Mouse (Mus musculus) fat pad, adult 2 months (tissue): ENCODE results near the gene Espn.

Experiments
- DNase-seq: peaks from one replicate; pipeline ENCODE4 v3.0.0-alpha.2; 2011; ENCODE audit warnings: low read depth, low spot score; ENCODE audit errors: extremely low read depth

Espn gene

DNA sequence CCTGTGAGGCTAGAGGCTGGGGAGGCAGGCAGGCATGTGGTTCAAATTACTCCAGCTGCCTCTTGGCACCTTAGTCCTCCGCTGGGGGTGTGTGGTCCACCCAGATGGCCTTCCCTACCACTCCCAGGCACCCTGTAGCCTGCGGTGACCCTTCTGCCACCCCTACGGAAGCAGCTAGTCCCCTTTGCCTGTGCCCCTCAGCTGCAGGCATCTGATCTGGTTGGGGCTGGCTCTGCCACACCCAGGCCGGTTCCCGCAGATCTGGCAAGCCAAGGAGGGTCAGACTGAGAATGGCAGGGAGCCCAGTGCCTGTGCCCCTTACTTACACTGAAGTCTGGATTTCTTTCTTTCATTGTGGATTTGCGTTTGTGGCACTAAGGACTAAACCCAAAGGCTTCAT is 78.5 kb downstream of the Espn start:
- no peak for DNase-seq

DNA sequence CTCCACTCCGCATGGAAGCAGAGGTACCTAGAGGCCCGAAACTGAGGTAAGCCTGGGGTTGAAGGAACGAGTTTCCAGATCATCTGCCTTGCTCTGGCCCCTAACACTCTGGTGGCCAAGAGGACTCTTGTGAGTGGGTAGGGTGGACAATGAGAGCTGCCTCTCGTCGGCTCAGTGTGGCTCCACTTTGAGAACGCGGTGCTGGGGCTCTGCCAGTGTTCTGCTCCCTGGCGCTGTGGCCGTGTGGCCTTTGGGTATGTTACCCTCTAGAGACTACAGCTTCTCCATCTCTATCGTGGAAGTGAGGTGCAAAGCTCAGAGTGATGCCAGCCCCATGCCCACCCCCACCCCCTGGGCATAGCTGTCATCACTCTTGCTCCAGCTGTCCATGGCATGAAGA is 79.5 kb downstream of the Espn start:
- DNase-seq = no peak

DNA sequence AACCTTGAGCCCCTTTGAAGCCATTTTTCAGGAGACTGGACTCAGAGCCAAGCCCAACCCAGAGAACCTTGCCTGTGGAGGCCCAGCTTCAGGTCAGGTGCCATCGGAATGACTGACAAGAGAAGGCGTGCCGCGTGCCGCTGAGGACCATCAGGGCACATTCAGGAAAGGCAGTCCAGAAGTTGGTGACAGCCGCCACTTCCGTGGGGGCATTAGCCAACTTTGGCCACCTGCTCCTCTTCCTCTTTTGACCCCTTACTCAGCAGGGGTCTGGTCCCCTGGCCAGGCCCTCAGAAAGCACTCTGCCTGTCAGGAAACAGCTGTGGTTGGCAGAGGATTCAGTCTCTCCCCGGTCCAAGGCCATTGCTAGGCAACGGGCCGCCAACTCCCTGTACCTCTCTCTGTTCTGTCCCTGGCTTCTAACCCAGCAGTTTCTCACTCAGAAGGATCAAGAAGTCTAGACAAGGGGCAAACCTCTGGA is 80.0 kb downstream of the Espn start, which contains the start of gene Plekhg5:
TSS of gene Plekhg5 (plus strand) at position 378 of the 481 bp plus-strand sequence.
- DNase-seq = no peak

DNA sequence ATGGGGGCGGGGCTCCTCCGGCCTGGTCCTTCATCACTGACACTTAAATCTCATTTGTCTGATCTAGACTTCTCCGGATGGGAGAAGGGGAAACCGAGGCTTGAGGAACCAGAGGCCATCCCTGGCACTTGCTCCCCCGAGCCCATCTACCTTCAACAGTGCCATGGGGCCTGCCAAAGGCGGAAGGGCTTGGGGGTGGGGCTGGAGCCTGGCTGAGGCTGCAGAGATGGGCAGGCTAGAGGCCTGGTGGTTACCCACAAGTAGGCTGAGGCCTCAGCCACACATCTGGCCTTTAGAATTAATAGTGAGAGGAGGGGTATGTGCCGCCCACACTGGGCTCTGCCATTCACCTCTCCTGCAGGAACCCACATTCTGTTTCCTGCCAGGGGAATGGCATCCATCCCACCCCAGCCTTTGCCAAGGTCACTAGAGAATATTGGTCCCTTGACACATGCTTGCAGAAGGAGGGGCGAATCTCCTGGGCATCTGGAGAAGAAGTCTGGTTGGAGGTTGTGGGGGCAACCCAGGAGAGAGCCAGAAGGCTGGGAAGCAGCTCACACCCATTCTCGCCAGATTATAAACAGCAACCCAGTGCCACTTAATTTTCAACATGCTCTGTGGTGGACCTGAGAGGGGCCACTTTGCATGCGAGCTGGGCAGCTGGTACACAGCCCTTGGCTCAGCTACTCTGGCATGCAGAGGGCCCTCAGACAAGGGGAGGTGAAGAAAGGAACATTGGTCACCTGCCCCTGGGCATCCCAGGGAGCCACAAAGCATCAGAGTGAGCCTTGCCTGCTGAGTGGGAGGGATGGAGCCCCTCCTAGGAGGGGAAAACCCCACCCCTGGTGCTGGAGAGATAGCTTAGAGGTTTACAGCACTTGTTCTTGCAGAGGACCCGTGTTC is 81.4 kb downstream of the Espn start:
- DNase-seq = no peak
